Mouse (Mus musculus): ENCODE data around the gene Slx4. TPM values are rescaled to one million over a fixed set of nuclear protein-coding genes. Genes with fewer than 3 reads are reported as not detected.
"Not testable (repeated sequence)": the region's sequence is repeated elsewhere in the genome, so short reads cannot be mapped to it uniquely, and the experiment has no call there.

Slx4 gene
- polyA plus RNA-seq, 1 experiment from 2014 or later, result 18.6 TPM

GRCm38 (mm10) chr16:4031441-4032274, 28.1 kb upstream of the Slx4 start:
- Histone ChIP-seq H3K36me3 (peaks cover 4% of the 10 kb centered on the region; the same call in 1 of the 2 replicates), H3K9me3 (no peaks in the 10 kb centered on the region)

GRCm38 (mm10) chr16:4030501-4030900, 26.9 kb upstream of the Slx4 start:
- ATAC-seq (ENCODE audit: low FRiP score, low read depth), result no peak
- Histone ChIP-seq H3K36me3 (no peaks in the 10 kb centered on the region), H3K9me3 (no peaks in the 10 kb centered on the region)

More at GRCm38 (mm10) chr16:4031441-4032274, 28.1 kb upstream of the Slx4 start:
- H3K27me3 ChIP-seq, result no peaks in the 10 kb centered on the region
- H3K4me1 ChIP-seq, result no peaks in the 10 kb centered on the region
- WGBS, result 50% methylated on average over 4 of the region's 6 CpGs
- no peak overlapping the region for H3K4me3 ChIP-seq
- no peak overlapping the region for H3K9ac ChIP-seq
- no peak for ATAC-seq (ENCODE audit: low FRiP score, low read depth)
- no peak overlapping the region for H3K27ac ChIP-seq
- no peak overlapping the region for H3K4me2 ChIP-seq (replicated peaks)

DNA sequence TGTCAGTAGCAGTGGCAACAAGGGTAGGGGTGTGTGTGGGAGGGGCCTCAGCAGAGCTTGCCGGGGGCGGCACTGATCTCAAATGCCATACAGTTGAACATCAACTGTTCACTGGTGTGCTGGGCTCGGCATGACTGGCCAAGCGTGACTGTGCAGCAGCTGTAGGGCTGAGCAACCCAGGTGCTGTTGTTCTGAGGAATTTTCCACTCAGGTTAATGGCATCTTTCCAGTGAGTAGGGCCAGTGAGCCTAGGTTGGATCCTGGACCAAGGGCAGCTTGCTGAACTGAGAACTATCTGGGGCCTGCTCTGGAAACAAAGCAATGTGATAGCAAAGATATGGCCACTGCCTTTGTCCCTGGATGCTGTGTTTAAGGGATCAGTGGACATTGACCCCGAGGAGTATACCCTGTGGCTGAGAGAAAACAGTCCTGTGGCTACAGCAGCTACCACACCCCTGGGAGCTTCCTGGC, 25.8 kb upstream of the Slx4 start:
- no peaks in the 10 kb centered on the region for H3K4me1 ChIP-seq

More at GRCm38 (mm10) chr16:4030501-4030900, 26.9 kb upstream of the Slx4 start:
- no peaks in the 10 kb centered on the region for H3K4me1 ChIP-seq
- no peak overlapping the region for H3K4me2 ChIP-seq (replicated peaks)
- H3K9ac ChIP-seq, result no peak overlapping the region
- 92% methylated on average over 10 of the region's 10 CpGs for WGBS
- no peak overlapping the region for H3K4me3 ChIP-seq
- H3K27ac ChIP-seq, result no peak overlapping the region
- H3K27me3 ChIP-seq, result no peaks in the 10 kb centered on the region

GRCm38 (mm10) chr16:4027211-4027610, 23.6 kb upstream of the Slx4 start:
- H3K36me3 ChIP-seq, result no peaks in the 10 kb centered on the region
- 77% methylated on average over 3 of the region's 3 CpGs for WGBS
- no peak overlapping the region for H3K4me2 ChIP-seq (replicated peaks)
- H3K27ac ChIP-seq, result no peak overlapping the region
- H3K27me3 ChIP-seq, result no peaks in the 10 kb centered on the region
- no peak for ATAC-seq (ENCODE audit: low FRiP score, low read depth)
- no peaks in the 10 kb centered on the region for H3K9me3 ChIP-seq
- H3K4me1 ChIP-seq, result no peaks in the 10 kb centered on the region
- no peak overlapping the region for H3K9ac ChIP-seq
- no peak overlapping the region for H3K4me3 ChIP-seq

More for the DNA sequence above, 25.8 kb upstream of the Slx4 start:
- no peak overlapping the region for H3K4me3 ChIP-seq
- H3K27ac ChIP-seq, result no peak overlapping the region
- no peaks in the 10 kb centered on the region for H3K27me3 ChIP-seq
- 88% methylated on average over 5 of the region's 5 CpGs for WGBS
- no peak for ATAC-seq (ENCODE audit: low FRiP score, low read depth)
- no peak overlapping the region for H3K4me2 ChIP-seq (replicated peaks)
- no peak overlapping the region for H3K9ac ChIP-seq
- no peaks in the 10 kb centered on the region for H3K9me3 ChIP-seq
- H3K36me3 ChIP-seq, result no peaks in the 10 kb centered on the region

DNA sequence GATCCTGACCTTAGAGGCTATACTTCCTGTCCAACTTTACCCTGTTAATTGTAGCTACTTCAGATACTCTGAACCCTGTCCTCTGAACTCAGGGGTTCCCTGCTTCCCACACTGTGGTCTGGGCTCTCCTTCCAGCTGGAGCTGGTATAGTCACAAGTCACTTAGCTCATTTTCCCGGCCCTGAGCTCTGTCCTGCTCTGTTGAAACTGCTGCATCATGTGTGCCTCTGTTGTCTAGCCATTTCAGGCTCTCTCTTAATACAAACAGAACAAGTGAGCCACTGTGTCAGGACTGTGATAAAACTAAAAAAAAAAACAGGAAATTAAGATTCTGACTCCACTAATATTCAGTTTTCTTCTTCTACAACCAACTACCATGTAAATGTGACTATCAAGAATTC, 23.1 kb upstream of the Slx4 start:
- Histone ChIP-seq H3K9ac (no peak overlapping the region), H3K27ac (no peak overlapping the region), H3K27me3 (no peaks in the 10 kb centered on the region), H3K4me2 (replicated peaks) (no peak overlapping the region), H3K4me1 (no peaks in the 10 kb centered on the region), H3K9me3 (no peaks in the 10 kb centered on the region), H3K4me3 (no peak overlapping the region), H3K36me3 (no peaks in the 10 kb centered on the region)
- 62% methylated on average over 1 of the region's 1 CpGs for WGBS
- ATAC-seq (ENCODE audit: low FRiP score, low read depth), result no peak

GRCm38 (mm10) chr16:4022719-4023118, 19.1 kb upstream of the Slx4 start:
- no peak overlapping the region for H3K4me3 ChIP-seq
- no peaks in the 10 kb centered on the region for H3K9me3 ChIP-seq
- no peaks in the 10 kb centered on the region for H3K27me3 ChIP-seq
- H3K36me3 ChIP-seq, result no peaks in the 10 kb centered on the region
- WGBS, result 72% methylated on average over 4 of the region's 4 CpGs
- no peak overlapping the region for H3K9ac ChIP-seq
- H3K4me1 ChIP-seq, result no peaks in the 10 kb centered on the region
- no peak overlapping the region for H3K4me2 ChIP-seq (replicated peaks)
- no peak overlapping the region for H3K27ac ChIP-seq
- ATAC-seq (ENCODE audit: low FRiP score, low read depth), result no peak

DNA sequence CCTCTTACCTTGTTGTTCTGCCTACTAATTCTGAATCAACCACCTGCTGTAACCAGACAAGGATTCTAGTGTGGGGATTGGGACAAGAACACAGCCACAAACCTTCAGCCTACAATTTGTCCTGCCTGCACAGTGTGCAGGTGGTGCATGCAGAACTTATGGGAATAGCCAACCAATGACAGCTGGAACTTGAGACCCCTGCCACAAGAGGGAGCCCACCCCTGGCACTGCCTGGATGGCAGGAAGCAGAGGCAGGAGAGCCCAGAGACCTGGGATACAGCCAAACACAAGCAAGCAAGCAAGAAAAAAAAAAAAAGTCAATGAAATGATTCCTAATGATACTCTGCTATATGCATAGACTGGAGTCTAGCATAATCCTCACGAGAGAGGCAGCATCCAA, 17.7 kb upstream of the Slx4 start:
- 80% methylated on average over 1 of the region's 1 CpGs for WGBS
- no peak for ATAC-seq (ENCODE audit: low FRiP score, low read depth)

GRCm38 (mm10) chr16:4017466-4017865, 13.9 kb upstream of the Slx4 start:
- not testable (repeated sequence) for H3K9ac ChIP-seq; H3K4me2 ChIP-seq (replicated peaks); H3K4me3 ChIP-seq; H3K27me3 ChIP-seq; H3K27ac ChIP-seq; H3K4me1 ChIP-seq; H3K36me3 ChIP-seq; ATAC-seq (ENCODE audit: low FRiP score, low read depth)
- WGBS, result 67% methylated on average over 6 of the region's 6 CpGs
- H3K9me3 ChIP-seq, result peaks cover 12% of the 10 kb centered on the region; the same call in 1 of the 2 replicates

More for the DNA sequence above, 17.7 kb upstream of the Slx4 start:
- Histone ChIP-seq H3K27me3 (no peaks in the 10 kb centered on the region), H3K4me3 (no peak overlapping the region), H3K4me2 (replicated peaks) (no peak overlapping the region), H3K9me3 (no peaks in the 10 kb centered on the region), H3K36me3 (no peaks in the 10 kb centered on the region), H3K27ac (no peak overlapping the region), H3K9ac (no peak overlapping the region), H3K4me1 (no peaks in the 10 kb centered on the region)

DNA sequence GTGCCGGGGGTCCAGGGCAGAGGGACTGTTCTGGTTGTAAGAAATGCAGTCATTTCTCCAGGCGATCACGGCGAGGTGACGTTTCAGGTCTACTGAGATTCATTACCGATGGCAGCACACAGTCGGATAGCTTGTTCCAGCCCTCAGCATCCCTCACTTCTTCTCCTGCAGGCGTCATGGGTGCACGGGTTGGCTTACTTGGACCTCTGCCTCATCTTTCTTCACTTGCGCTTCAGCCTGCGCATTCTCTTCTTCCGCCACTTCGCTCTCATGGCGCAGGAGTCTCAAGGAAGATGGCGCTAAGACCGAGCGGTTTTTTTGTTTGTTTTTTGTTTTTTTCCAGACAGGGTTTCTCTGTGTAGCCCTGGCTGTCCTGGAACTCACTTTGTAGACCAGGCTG, 13.2 kb upstream of the Slx4 start:
- not testable (repeated sequence) for H3K4me3 ChIP-seq; H3K4me1 ChIP-seq; H3K27ac ChIP-seq; H3K27me3 ChIP-seq; H3K36me3 ChIP-seq; ATAC-seq (ENCODE audit: low FRiP score, low read depth); H3K4me2 ChIP-seq (replicated peaks); H3K9ac ChIP-seq
- H3K9me3 ChIP-seq, result peaks cover 12% of the 10 kb centered on the region; the same call in 1 of the 2 replicates
- 81% methylated on average over 17 of the region's 17 CpGs for WGBS

DNA sequence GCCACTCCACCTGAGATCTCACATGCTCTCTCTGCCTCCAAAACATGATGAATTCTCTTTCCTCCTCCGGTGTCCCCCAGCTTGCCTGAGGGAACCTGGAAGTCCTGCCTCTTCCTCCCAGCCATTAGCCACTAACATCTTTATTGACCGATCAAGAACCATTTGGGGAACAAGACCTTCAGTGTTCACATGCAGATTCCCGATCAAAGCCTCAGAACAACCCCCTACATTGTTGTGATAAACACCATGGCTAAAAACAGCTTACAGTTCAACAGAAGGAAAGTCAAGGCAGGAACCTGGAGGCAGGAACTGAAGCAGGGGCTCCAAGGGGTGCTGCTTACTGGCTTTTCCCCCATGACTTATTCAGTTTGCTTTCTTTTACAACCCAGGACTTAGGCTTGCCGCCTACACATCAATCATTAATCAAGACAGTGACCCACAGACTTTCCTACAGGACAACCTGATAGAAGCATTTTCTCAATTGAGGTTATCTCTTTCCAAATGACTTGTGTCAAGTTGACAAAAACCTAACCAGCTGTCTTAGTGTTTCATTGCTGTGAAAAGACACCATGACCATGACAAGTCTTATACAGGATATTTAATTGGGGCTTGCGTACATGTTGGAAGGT, 10.6 kb upstream of the Slx4 start:
- H3K9me3 ChIP-seq, result peaks cover 12% of the 10 kb centered on the region; the same call in 1 of the 2 replicates
- no peak for ATAC-seq (ENCODE audit: low FRiP score, low read depth)
- H3K4me1 ChIP-seq, result no peaks in the 10 kb centered on the region
- no peak overlapping the region for H3K27ac ChIP-seq
- no peak overlapping the region for H3K9ac ChIP-seq
- H3K36me3 ChIP-seq, result no peaks in the 10 kb centered on the region
- WGBS, result 75% methylated on average over 5 of the region's 5 CpGs
- H3K4me2 ChIP-seq (replicated peaks), result no peak overlapping the region
- no peaks in the 10 kb centered on the region for H3K27me3 ChIP-seq
- no peak overlapping the region for H3K4me3 ChIP-seq

- Histone ChIP-seq H3K9ac (no peak overlapping the region), H3K4me2 (replicated peaks) (no peak overlapping the region), H3K27me3 (no peaks in the 10 kb centered on the region), H3K27ac (no peak overlapping the region), H3K4me3 (no peak overlapping the region), H3K9me3 (peaks cover 12% of the 10 kb centered on the region; the same call in 1 of the 2 replicates), H3K4me1 (no peaks in the 10 kb centered on the region), H3K36me3 (no peaks in the 10 kb centered on the region)
- ATAC-seq (ENCODE audit: low FRiP score, low read depth), result no peak
- WGBS, result 75% methylated on average over 4 of the region's 4 CpGs
These were observed 9.5 kb upstream of the Slx4 start for GRCm38 (mm10) chr16:4012882-4013570.

DNA sequence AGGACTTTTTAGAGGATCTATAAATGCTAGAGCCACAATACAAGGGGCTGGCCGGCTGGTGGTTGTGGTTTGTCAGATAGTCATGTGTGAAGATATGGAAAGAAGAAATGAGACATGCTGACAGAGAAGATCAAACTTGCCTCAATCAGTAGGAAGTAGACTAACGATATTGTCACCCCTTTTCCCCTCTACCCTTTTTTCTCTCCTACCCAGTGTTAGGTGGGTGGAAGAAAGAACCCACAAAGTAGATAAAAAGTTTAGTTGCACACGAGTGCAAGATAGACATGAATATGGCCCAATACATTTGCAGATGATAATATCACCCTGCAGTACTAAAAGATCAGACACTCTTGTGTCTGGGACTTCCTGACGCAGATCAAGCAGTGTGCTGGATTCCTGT, 15.2 kb downstream of the Slx4 start:
- 94% methylated on average over 4 of the region's 4 CpGs for WGBS
- no peaks in the 10 kb centered on the region for H3K4me1 ChIP-seq
- no peak overlapping the region for H3K4me2 ChIP-seq (replicated peaks)
- H3K9ac ChIP-seq, result no peak overlapping the region
- H3K9me3 ChIP-seq, result no peaks in the 10 kb centered on the region
- no peaks in the 10 kb centered on the region for H3K27me3 ChIP-seq
- H3K4me3 ChIP-seq, result no peak overlapping the region
- ATAC-seq (ENCODE audit: low FRiP score, low read depth), result no peak
- H3K36me3 ChIP-seq, result peaks cover 99% of the 10 kb centered on the region
- no peak overlapping the region for H3K27ac ChIP-seq
